Mouse (Mus musculus): Measurements from ENCODE around the gene Gm10338.
A peak's percentile ranks its signal among the peaks of the same experiment; 100 is the strongest.
"Not testable (repeated sequence)": the region's sequence is repeated elsewhere in the genome, so short reads cannot be mapped to it uniquely, and the experiment has no call there.

The Gm10338 gene

GRCm38 (mm10) chr14:7595492-7595891, at the start of gene Gm10338:
Gm10338 (minus strand) TSS chr14:7595592.
- not testable (repeated sequence) for DNase-seq (ENCODE audit: low read depth)

GRCm38 (mm10) chr14:7643872-7644271, 48.5 kb upstream of the Gm10338 start, which contains the start of gene Gm10128:
Gm10128 (minus strand) TSS chr14:7643972.
- not testable (repeated sequence) for DNase-seq (ENCODE audit: low read depth)

GRCm38 (mm10) chr14:7568382-7568781, 27.0 kb downstream of the Gm10338 start, which contains the start of gene Gm3558:
Gm3558 (minus strand) TSS chr14:7568566.
- DNase-seq (ENCODE audit: low read depth), result not testable (repeated sequence)

GRCm38 (mm10) chr14:7567890-7568289, 27.5 kb downstream of the Gm10338 start:
- DNase-seq (ENCODE audit: low read depth), result peak; percentile 8

- not testable (repeated sequence) for DNase-seq (ENCODE audit: low read depth)
Measured at GRCm38 (mm10) chr14:7567266-7567665, 28.1 kb downstream of the Gm10338 start.
